Mouse (Mus musculus) C2C12 (cell line): ENCODE results near the gene Flna.

Source experiments
- CEBPB ChIP-seq: IDR thresholded peaks from one replicate; pipeline ENCODE4 v1.6.1; 2011; ENCODE audit warnings: low read depth, mild to moderate bottlenecking, control low read depth, moderate library complexity
- CTCF ChIP-seq: IDR thresholded peaks from one replicate; pipeline ENCODE4 v1.5.1; 2011; ENCODE audit not compliant: control insufficient read depth, insufficient read depth, insufficient read length
- FOSL1 ChIP-seq: IDR thresholded peaks from one replicate; pipeline ENCODE4 v1.8.0; 2011; ENCODE audit warnings: mild to moderate bottlenecking, low read length; ENCODE audit not compliant: poor library complexity, insufficient read depth, severe bottlenecking
- MAX ChIP-seq: IDR thresholded peaks from one replicate; pipeline ENCODE4 v1.6.1; 2011; ENCODE audit warnings: mild to moderate bottlenecking, control low read depth
- MYOD1 ChIP-seq: IDR thresholded peaks from one replicate; pipeline ENCODE4 v1.6.1; 2011; ENCODE audit warnings: low read depth; ENCODE audit not compliant: control insufficient read depth, insufficient read length
- MYOG ChIP-seq: IDR thresholded peaks from one replicate; pipeline ENCODE4 v1.6.1; 2011; ENCODE audit not compliant: control insufficient read depth, insufficient read length; ENCODE audit errors: extremely low read depth
- USF1 ChIP-seq: IDR thresholded peaks from one replicate; pipeline ENCODE4 v1.6.1; 2011; ENCODE audit warnings: low read depth, mild to moderate bottlenecking, control low read depth, moderate library complexity

GRCm38 (mm10) chrX:74249615-74250014 is at the start of gene Flna:
- no peak for TF ChIP-seq CEBPB
- TF ChIP-seq MYOD1 = no peak
- peak; percentile 3 for TF ChIP-seq CTCF
- TF ChIP-seq FOSL1 = no peak
- TF ChIP-seq MAX = no peak
- TF ChIP-seq MYOG = no peak
- no peak for TF ChIP-seq USF1
